Mouse (Mus musculus) bone marrow, adult 2 months (tissue): ENCODE measurements around the gene Rgsl1.

Experiments used
- CTCF ChIP-seq: fragments of 200-500 bp; IDR thresholded peaks from 2 replicates; pipeline ENCODE4 v1.5.1; 2011; ENCODE audit warnings: low read length, control low read depth; ENCODE audit not compliant: control insufficient read depth, insufficient read depth
- POLR2A ChIP-seq: fragments of 200-500 bp; IDR thresholded peaks from 2 replicates; pipeline ENCODE4 v1.6.1; 2011; ENCODE audit warnings: low read depth, mild to moderate bottlenecking, control low read depth, low read length, borderline replicate concordance; ENCODE audit not compliant: control insufficient read depth

- no peak for TF ChIP-seq CTCF
- TF ChIP-seq POLR2A, result no peak
Measured at GRCm38 (mm10) chr1:153783339-153783738, 60.6 kb downstream of the Rgsl1 start.
